Mouse (Mus musculus) intestine, embryonic 15.5 days (tissue): ENCODE measurements around the gene Mboat7. TPM values are rescaled to one million over a fixed set of nuclear protein-coding genes. Genes with fewer than 3 reads are reported as not detected.
A peak's percentile ranks its signal among the peaks of the same experiment; 100 is the strongest.
"Not testable (repeated sequence)": the region's sequence is repeated elsewhere in the genome, so short reads cannot be mapped to it uniquely, and the experiment has no call there.

ENCODE experiments used
- ATAC-seq: fragments of 200-750 bp; cut with Nextera tagmentation; 2 replicates; pipeline ENCODE4 v1.8.0; 2017; ENCODE audit warnings: moderate TSS enrichment, moderate library complexity
- H3K27ac ChIP-seq: fragments of 300-500 bp; sonication (generic); 2 replicates; pipeline ENCODE4 v1.5.1; 2015; ENCODE audit warnings: mild to moderate bottlenecking, inconsistent platforms
- H3K27me3 ChIP-seq: fragments of 300-500 bp; sonication (generic); replicated peaks from 2 replicates; pipeline ENCODE4 v1.6.1; 2015; ENCODE audit warnings: inconsistent platforms
- H3K36me3 ChIP-seq: fragments of 300-500 bp; sonication (generic); 2 replicates; pipeline ENCODE4 v1.6.1; 2015; ENCODE audit warnings: inconsistent platforms
- H3K4me1 ChIP-seq: fragments of 300-500 bp; sonication (generic); replicated peaks from 2 replicates; pipeline ENCODE4 v1.6.1; 2015; ENCODE audit warnings: inconsistent platforms
- H3K4me2 ChIP-seq: fragments of 300-500 bp; sonication (generic); replicated peaks from 2 replicates; pipeline ENCODE4 v1.6.1; 2015; ENCODE audit warnings: mild to moderate bottlenecking, inconsistent platforms
- H3K4me3 ChIP-seq: fragments of 300-500 bp; sonication (generic); replicated peaks from 2 replicates; pipeline ENCODE4 v1.5.1; 2015; ENCODE audit warnings: inconsistent platforms
- H3K9ac ChIP-seq: fragments of 300-500 bp; sonication (generic); 2 replicates; pipeline ENCODE4 v1.6.1; 2015; ENCODE audit warnings: inconsistent platforms
- H3K9me3 ChIP-seq: fragments of 300-500 bp; sonication (generic); 2 replicates; pipeline ENCODE4 v1.6.1; 2016; ENCODE audit warnings: inconsistent platforms
- WGBS: fragments of 180-500 bp; shearing (Covaris S2); methylation state at CpG from one replicate; pipeline ENCODE4 v1.1.7; 2015; 5-methylcytosine and 5-hydroxymethylcytosine counted together
- polyA plus RNA-seq: library from polyadenylated mRNA; unstranded; fragments of >200 nt; fragmentation: Nextera tagmentation; extraction: Ambion mirVana; gene quantifications from 2 replicates; pipeline ENCODE4 v1.2.1, GENCODE M21; 2015

Gene Mboat7
- polyA plus RNA-seq: 55.3 and 57.2 TPM in 2 replicates

DNA sequence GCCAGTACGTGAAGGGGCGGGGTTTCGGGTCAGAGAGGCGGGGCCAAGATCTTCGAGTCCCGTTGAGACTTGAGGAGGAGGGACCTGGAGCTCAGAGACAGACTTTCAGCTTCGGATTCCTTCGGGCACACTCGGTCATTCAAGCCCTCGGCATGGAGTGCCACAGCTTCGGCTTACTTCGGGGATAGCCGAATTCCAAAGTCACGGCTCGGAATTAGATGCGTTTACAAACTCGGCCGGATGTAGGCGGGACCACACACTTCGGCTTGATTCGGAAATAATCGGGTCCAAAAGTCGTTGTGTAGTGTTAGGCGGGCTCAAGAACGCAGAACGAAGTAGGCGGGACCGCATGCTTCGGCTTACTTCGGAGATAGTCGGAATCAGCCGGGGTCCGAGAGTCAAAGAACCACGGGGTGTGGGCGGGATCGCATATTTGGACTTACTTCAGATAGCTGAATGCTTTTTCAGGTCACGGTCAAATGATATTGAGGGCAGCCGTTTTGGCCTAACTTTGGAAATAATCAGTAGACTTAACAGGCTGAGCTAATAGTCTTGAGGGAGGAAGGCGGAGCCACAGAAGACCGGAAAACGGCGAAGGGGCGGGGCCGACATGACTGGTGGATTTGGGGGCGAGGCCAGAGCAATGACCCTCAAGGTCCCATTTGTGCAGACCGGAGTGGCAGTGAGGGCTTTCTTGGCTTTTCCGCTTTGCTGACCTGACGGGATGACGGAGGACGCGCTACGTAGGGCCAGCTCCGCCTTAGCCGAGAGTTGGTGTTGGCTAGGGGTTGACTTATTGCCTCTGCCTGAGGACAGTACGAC lies at the start of gene Mboat7:
Gene Mboat7, minus strand, starts transcription at position 537 of the 822 bp plus-strand sequence.
- H3K4me3 ChIP-seq: peak within 1 kb of the TSS; percentile 67
- peak within 1 kb of the TSS; percentile 88 for H3K4me2 ChIP-seq
- WGBS: under 1% methylated on average over 55 of the region's 55 CpGs
- H3K9ac ChIP-seq: peak within 1 kb of the TSS; percentile 89
- peak within 1 kb of the TSS; percentile 97 for H3K27ac ChIP-seq
- H3K36me3 ChIP-seq: no peaks in the 10 kb centered on the region
- ATAC-seq: peak; percentile 93
- no peaks in the 10 kb centered on the region for H3K9me3 ChIP-seq
- peaks cover 21% of the 10 kb centered on the region for H3K4me1 ChIP-seq
- no peaks in the 10 kb centered on the region for H3K27me3 ChIP-seq

DNA sequence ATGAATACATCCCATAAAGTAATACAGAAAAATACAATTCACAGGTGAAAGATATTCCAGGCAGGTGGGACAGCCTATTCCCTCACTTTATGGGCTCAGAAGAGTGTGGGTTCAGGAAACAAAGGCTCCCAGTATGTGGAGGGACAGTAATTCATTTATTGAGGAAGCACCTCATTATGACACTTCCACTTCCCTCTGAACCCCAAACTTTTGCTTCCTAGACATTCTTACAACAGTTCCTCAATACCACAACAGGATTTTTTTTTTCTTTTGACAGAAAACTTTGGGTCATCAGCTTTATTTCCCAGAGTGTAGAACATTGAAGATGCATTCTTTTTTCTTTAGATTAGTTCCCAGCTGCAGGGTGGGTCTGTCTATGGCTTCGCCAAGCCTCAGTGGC lies 39.4 kb upstream of the Mboat7 start:
- not testable (repeated sequence) for H3K27ac ChIP-seq, H3K9ac ChIP-seq, H3K9me3 ChIP-seq, H3K4me2 ChIP-seq, H3K4me1 ChIP-seq, ATAC-seq, H3K27me3 ChIP-seq, H3K4me3 ChIP-seq, H3K36me3 ChIP-seq
- WGBS: no CpG with 5 or more reads among the region's 1 CpGs

DNA sequence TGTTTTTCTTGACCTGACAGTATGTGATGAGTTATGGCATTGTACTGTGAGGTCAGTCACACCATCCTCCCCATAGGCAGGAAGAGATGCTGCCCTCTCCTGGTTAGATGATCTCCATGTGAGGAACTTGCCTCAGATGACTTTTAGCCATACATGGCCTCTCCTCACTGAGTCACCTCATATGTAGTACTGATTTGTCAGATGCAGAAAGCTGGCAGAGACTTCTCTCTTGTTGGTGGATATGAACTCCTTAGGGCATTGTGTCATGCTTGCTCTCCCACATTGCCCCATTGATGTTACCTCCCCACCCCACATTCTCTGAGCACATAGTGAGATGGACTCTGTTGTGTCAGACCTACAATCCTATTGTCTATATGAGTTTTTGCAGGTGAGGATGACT lies 32.1 kb upstream of the Mboat7 start:
- not testable (repeated sequence) for H3K4me2 ChIP-seq, ATAC-seq, H3K36me3 ChIP-seq

DNA sequence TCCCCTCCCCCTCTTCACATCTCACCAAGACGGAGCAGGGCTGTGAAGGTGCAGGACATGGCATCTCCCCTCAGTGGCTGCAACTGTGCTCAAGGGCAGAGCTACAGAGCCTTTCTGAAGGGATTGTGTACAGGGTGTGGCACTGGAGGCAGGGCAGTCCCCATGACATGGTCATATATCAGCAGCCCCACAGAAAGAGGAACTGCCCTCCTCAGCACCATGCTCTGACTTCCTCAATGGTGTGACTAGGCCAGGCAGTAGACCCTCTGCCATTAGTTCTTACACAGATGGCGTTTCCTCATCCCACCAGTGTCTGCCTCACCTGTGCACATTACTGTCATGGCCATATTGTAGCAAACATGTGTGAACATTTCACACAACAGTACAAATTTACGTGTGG lies 26.9 kb upstream of the Mboat7 start, which contains the start of gene Pirb:
Gene Pirb, minus strand, starts transcription at position 124 of the 400 bp plus-strand sequence.
- not testable (repeated sequence) for ATAC-seq, H3K27me3 ChIP-seq, H3K4me2 ChIP-seq, H3K4me1 ChIP-seq, H3K4me3 ChIP-seq, H3K36me3 ChIP-seq, H3K9me3 ChIP-seq, H3K9ac ChIP-seq, H3K27ac ChIP-seq
- WGBS: 30% methylated on average over 1 of the region's 3 CpGs

More for the DNA sequence above, 32.1 kb upstream of the Mboat7 start:
- H3K9me3 ChIP-seq, H3K4me3 ChIP-seq, H3K9ac ChIP-seq, H3K27me3 ChIP-seq, H3K27ac ChIP-seq, H3K4me1 ChIP-seq: not testable (repeated sequence)

DNA sequence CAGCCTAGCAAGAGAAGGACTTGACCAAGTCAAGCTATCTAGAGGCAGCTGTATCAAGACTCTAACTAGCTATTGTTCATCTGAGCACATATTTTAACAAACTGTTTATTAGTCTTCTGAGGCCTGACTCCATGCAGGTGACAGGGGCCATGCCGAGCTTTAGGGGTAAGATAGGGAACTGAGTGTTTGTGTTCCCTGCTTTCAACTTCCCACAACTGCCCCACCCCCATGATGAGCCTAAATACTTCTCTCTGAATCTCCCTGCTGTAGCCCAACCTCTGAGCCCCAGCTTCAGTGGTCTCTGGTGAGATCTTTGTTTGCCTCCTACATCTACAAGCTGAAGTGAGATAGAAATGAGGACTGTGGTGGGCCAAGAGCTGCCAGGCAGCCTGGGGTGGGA lies 21.9 kb upstream of the Mboat7 start:
- no peak overlapping the region for H3K9ac ChIP-seq
- H3K9me3 ChIP-seq: no peaks in the 10 kb centered on the region
- no peak overlapping the region for H3K4me2 ChIP-seq
- no peak for ATAC-seq
- H3K27ac ChIP-seq: no peak overlapping the region
- H3K36me3 ChIP-seq: no peaks in the 10 kb centered on the region
- no peak overlapping the region for H3K4me3 ChIP-seq
- 38% methylated on average over 1 of the region's 1 CpGs for WGBS
- no peaks in the 10 kb centered on the region for H3K27me3 ChIP-seq
- H3K4me1 ChIP-seq: no peaks in the 10 kb centered on the region

DNA sequence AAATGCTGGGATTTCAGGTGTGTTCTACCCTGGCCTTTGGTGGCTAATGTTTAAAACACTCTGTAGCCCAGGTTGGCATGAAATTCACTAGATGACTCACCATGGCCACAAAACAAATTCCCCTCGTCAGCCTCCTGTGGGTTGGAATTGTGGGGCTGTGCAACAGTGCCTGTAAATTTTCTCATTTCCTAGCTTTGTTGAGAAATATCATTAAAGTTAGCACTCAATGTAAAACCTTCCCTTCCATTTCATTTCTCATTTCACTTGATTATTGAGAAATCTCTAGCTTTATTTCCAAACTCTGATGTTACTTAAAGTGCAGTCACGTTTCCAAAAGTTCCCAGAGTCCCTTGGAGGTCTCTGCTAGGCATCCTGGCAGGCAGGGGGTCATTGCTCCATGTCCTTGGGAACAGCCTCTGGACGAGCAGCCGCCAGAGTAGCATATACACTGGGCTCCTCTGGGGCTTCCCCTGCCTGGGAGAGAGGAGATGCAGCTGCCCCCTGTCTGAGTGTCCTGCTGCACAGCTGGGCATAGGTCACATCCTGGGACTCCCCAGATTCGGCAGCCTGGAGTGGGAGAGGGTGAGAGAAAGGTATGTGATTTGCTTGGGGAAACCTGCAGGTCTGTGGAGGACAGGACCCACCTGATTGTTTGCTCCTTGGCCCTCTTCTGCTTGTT lies 19.1 kb upstream of the Mboat7 start:
- H3K27me3 ChIP-seq: no peaks in the 10 kb centered on the region
- WGBS: 23% methylated on average over 5 of the region's 5 CpGs
- H3K4me3 ChIP-seq: no peak overlapping the region
- ATAC-seq: no peak
- no peaks in the 10 kb centered on the region for H3K36me3 ChIP-seq
- H3K9ac ChIP-seq: no peak overlapping the region
- H3K4me1 ChIP-seq: no peaks in the 10 kb centered on the region
- H3K9me3 ChIP-seq: no peaks in the 10 kb centered on the region
- H3K27ac ChIP-seq: no peak overlapping the region
- no peak overlapping the region for H3K4me2 ChIP-seq

DNA sequence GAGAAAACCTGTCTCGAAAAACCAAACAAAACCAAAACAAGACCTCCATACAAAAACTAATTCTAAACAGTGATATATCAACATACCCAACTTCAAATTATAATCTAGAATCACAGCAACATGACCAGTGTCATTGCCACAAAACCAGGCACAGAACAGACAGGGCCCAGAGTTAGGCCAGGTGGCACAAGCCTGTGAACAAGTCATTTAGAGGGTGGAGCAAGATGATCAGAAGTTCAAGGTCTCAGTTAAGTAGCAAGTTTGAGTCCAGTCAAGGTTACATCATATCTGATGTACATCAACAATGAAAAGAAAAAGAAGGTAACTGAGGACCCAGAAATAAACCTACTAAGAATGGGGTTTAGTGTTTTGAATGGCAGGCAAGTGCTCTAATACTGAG lies 15.7 kb upstream of the Mboat7 start:
- Histone ChIP-seq H3K9me3 (no peaks in the 10 kb centered on the region), H3K4me2 (no peak overlapping the region), H3K9ac (no peak overlapping the region), H3K27ac (no peak overlapping the region), H3K4me1 (peaks cover 9% of the 10 kb centered on the region), H3K27me3 (no peaks in the 10 kb centered on the region), H3K36me3 (peaks cover 10% of the 10 kb centered on the region), H3K4me3 (no peak overlapping the region)
- 58% methylated on average over 1 of the region's 1 CpGs for WGBS
- no peak for ATAC-seq

DNA sequence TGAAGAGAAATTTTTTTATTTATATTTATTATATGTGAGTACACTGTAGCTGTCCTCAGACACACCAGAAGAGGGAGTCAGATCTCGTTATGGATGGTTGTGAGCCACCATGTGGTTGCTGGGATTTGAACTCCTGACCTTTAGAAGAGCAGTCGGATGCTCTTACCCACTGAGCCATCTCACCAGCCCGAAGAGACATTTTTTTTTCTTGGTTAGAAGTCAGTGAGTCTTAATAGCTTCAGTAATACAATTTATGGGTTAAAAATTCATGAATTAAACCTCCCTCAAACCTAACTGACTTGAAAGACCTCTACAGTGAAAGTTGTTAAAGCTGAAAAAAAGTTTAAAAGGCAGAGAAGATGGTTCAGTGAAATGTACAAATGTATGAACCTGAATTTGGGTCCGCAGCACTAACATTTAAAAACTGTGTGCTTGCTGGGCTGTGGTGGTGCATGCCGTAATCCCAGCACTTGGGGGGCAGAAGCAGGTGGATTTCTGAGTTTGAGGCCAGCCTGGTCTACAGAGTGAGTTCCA lies 15.2 kb upstream of the Mboat7 start:
- H3K4me1 ChIP-seq, H3K36me3 ChIP-seq, H3K4me3 ChIP-seq, H3K9ac ChIP-seq, ATAC-seq, H3K9me3 ChIP-seq, H3K4me2 ChIP-seq, H3K27ac ChIP-seq, H3K27me3 ChIP-seq: not testable (repeated sequence)
- WGBS: 41% methylated on average over 5 of the region's 5 CpGs

DNA sequence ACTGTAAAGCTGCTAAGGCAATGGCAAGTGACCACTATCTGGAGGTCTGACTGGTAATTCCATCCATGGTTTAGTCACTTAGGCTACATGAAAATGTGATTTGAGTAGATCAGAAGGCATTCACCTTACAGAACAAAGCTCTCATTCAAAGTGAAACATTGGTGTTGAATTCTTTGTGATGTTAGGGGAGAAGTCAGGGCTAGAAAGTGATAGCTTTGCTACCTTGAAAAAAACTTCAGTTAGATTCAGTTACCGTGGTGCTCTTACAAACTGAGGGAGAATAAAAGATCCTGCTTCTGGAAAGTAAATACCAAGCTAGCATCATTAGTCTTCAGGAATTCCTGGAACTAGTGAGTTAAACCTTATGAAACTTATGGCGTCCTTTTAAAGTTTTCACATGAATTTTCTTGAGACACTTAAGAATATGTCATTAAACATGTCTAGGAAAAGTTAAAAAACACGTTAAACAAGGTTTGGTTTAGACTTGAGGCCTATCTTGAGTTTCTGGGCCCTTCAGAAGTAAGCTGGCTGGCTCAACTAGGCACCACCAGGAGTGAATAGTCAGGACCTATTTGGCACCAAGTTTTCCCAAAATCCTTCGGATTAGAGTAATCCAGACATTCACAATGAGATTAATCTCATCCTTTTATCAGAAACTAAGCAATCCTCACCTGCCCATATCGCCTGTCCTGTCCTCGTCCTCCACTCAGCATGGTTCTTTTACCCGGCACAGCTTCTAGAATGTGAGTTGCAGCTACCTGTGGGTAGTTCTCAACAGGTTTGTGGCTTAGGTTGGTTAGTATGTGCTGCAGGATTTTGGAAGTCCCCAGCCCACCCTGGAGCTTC lies 14.5 kb upstream of the Mboat7 start:
- no peak for ATAC-seq
- H3K27ac ChIP-seq: no peak overlapping the region
- H3K9ac ChIP-seq: no peak overlapping the region
- no peaks in the 10 kb centered on the region for H3K9me3 ChIP-seq
- 35% methylated on average over 7 of the region's 7 CpGs for WGBS
- no peak overlapping the region for H3K4me3 ChIP-seq
- no peak overlapping the region for H3K4me2 ChIP-seq
- peaks cover 9% of the 10 kb centered on the region for H3K4me1 ChIP-seq
- no peaks in the 10 kb centered on the region for H3K27me3 ChIP-seq
- peaks cover 10% of the 10 kb centered on the region for H3K36me3 ChIP-seq

DNA sequence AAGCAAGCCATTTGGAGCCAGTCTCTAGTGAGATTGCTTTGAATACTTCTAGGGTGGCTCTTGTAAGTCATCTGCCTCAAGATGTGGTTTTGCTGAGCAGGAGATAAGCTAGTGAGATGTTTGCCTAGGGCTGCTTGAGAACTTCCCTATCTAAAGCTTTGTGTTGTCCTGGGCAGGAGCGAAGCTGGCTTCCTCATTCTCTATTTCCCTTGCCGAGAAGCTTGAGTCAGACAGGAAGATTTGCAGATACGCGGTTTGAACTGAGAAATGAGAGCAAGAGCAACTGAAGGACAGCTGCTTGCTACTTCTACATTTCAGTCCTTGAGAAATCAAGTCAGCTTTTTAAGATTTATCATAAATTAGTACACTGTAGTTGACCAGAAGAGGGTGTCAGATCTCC lies 13.7 kb upstream of the Mboat7 start:
- no peak for ATAC-seq
- Histone ChIP-seq H3K4me1 (peaks cover 9% of the 10 kb centered on the region), H3K36me3 (peaks cover 10% of the 10 kb centered on the region), H3K27me3 (no peaks in the 10 kb centered on the region), H3K4me2 (peak overlapping the region; percentile 52; the same call in 1 of the 2 replicates), H3K4me3 (no peak overlapping the region), H3K9me3 (no peaks in the 10 kb centered on the region), H3K9ac (no peak overlapping the region), H3K27ac (no peak overlapping the region)
- 60% methylated on average over 4 of the region's 4 CpGs for WGBS

DNA sequence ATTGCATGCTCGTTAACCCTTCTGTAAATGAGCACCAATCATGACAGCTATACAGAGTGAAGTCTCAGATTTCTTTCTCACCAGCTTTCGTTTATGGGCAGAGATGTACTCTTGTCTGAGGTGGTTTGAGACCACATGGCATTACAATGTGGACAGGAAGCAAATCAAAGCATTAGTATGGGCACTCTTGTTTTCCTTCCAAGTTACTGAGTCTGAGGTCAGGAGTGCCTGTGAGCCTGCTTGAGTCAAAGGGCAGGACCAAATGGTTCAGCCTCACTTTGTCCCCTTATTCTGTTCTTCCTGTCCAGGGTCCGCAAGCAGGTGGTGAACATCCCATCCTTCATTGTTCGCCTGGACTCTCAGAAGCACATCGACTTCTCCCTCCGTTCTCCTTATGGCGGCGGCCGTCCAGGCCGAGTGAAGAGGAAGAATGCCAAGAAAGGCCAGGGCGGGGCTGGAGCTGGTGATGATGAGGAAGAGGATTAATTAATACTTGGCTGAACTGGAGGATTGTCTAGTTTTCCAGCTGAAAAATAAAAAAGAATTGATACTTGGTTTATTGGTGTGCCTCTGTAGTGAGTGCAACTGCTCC lies 13.1 kb upstream of the Mboat7 start:
- peaks cover 9% of the 10 kb centered on the region for H3K4me1 ChIP-seq
- H3K9ac ChIP-seq: no peak overlapping the region; the same call in 1 of the 2 replicates
- no peaks in the 10 kb centered on the region for H3K27me3 ChIP-seq
- WGBS: 47% methylated on average over 11 of the region's 11 CpGs
- no peak for ATAC-seq
- no peaks in the 10 kb centered on the region for H3K9me3 ChIP-seq
- peak overlapping the region; percentile 69 for H3K4me3 ChIP-seq
- H3K4me2 ChIP-seq: peak overlapping the region; percentile 52
- peaks cover 11% of the 10 kb centered on the region for H3K36me3 ChIP-seq
- H3K27ac ChIP-seq: no peak overlapping the region
